Mouse (Mus musculus): Measurements from ENCODE around the gene Dhdh.
"Not testable (repeated sequence)": the region's sequence is repeated elsewhere in the genome, so short reads cannot be mapped to it uniquely, and the experiment has no call there.

Dhdh gene

DNA sequence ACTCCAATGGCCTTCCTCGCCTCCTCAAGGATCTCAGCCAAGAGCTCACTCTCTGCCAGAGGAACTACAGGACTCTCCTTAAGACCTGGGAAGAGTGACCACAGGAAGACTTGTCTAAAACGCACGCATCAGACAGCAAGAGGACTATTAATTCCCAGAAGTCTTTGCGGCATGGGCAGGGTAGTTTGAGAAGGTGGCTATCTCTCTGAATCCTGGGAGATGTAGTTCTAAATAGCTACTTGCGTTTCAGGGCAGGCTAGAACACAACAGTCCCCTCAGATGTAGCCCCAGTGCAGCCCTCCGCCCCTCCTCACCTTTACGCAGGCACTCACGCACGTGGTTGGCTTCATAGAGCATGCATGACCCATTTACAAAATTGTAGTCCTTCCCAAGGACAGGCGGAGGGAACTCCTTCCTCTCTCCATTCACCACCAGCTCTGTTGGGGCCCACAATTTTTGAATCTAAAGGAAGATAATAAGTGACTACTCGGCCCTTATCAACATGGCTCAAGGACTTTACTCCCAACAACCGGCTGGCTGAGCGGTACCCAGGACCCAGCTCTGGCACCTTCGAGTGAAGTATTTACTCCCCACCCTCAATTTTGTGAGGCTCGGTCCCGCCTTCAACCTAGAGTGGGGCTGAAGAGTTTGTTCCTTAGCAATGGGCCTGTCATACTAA is 13.2 kb downstream of the Dhdh start:
- no peak for DNase-seq (ENCODE audit: low spot score in 2 of 2)

GRCm38 (mm10) chr7:45470869-45471268 is 17.7 kb downstream of the Dhdh start:
- peak; percentile 27 to 77 for DNase-seq (ENCODE audit: low spot score in 2 of 2)

DNA sequence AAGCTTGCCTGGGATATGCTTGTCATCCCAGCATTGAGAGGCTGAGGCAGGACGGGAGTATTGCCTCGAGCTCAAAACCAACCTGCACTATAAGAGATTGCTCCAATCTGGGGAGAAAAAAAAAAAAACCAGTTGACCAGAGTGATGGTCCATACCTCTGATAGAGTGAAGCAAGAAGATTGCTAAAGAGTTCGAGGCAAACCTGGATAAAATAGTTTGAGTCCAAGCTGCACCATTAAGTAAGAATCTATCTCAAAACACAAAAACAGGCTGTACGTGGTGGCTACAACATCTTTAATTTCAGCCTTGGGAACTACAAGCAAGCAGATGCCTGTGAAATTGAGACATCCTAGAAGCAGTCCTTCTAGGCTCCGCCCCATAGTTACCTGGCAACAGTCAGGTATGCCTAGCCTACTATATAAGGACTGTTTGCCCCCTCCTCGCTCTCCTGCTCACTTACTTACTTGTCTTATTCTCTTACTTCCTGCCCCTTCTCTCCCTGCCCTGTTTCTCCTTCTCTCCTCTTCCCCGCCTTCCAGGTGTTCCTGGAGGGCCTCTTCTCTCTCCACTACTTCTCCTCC is 21.4 kb downstream of the Dhdh start:
- DNase-seq (ENCODE audit: low spot score in 2 of 2), result peak in 1 of 2 experiments; percentile 13

GRCm38 (mm10) chr7:45466283-45467089 is 22.1 kb downstream of the Dhdh start, which contains the start of gene Bax:
TSS of gene Bax (minus strand) at chr7:45466898.
- DNase-seq (ENCODE audit: low spot score in 2 of 2), result peak; percentile 94 to 96

DNA sequence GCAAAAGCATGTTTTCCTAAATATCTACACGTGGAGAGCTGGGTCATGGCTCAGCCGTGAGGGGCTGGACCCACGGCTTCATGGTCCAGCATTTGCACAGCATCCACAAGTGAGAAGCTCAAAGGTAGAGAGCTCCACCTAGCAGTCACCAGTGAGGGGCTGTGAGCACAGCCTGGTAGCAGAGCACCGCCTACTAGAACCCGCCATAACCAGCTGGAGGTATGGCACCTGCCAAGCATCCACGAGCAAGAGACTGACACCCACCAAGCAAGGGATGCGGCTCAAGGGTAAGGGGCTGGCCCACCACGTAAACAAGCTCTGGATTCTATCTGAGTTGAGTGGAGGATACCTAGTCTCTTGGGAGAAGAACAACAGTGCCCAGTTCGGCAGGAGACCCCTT is 23.1 kb downstream of the Dhdh start:
- DNase-seq (ENCODE audit: low spot score in 2 of 2), result no peak

GRCm38 (mm10) chr7:45465112-45465511 is 23.5 kb downstream of the Dhdh start:
- no peak for DNase-seq (ENCODE audit: low spot score in 2 of 2)

GRCm38 (mm10) chr7:45463987-45464778 is 24.4 kb downstream of the Dhdh start:
- no peak for DNase-seq (ENCODE audit: low spot score in 2 of 2)

GRCm38 (mm10) chr7:45462868-45463267 is 25.7 kb downstream of the Dhdh start:
- DNase-seq (ENCODE audit: low spot score in 2 of 2), result not testable (repeated sequence)

DNA sequence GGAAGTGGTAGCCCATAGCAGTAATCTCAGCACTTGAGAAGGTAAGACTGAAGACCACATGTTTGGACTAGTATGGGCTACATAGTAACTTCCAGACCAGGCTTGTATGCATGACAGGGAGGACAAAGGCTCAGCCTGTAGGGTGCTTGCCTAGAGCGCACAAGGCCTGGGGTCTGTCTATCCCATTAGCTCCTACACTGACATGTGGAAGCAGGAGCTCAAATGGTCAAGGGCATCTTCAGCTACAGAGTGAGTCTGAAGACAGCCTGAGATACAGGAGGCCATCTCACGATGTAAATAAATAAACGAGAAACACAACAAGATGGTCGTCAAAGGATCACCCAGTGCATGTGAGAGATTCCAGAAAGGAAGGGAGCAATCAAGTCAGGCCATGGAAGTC is 26.3 kb downstream of the Dhdh start:
- no peak for DNase-seq (ENCODE audit: low spot score in 2 of 2)

DNA sequence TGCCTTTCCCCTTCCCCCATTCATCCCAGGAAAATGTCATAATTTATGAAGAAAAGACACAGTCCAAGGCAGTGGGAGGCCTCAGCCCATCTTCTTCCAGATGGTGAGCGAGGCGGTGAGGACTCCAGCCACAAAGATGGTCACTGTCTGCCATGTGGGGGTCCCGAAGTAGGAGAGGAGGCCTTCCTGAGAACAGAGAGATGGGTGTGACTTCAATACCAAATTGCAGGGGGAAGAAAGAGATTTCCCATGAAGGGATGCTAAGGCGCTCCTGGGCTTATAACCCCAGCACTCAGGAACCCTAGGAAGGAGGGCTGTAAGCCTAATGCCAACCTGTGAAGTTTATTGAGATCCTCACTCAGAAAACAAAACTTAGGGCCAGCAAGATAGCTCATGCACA is 26.8 kb downstream of the Dhdh start:
- DNase-seq (ENCODE audit: low spot score in 2 of 2), result no peak

DNA sequence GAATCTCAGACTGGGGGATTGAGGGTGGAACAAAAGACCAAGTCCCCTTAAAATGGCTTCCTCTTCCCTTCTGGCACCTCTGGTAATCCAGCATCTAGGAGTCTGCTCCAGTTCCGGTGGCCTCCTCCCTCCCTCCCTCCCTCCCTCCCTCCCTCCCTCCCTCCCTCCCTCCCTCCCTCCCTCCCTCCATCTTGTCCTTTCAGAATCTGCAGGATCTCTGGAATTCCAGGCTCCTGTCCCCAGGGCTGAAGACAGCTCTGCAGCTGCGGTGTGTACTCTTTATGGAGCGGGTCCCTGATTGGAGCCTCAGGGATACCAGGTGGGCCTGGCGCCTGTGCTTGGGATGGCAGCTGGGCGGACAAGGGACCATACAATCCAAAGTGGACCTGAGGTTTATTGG is 27.3 kb downstream of the Dhdh start:
- DNase-seq (ENCODE audit: low spot score in 2 of 2), result no peak

GRCm38 (mm10) chr7:45460860-45461314 is 27.7 kb downstream of the Dhdh start:
- DNase-seq (ENCODE audit: low spot score in 2 of 2), result peak; percentile 62 to 72

DNA sequence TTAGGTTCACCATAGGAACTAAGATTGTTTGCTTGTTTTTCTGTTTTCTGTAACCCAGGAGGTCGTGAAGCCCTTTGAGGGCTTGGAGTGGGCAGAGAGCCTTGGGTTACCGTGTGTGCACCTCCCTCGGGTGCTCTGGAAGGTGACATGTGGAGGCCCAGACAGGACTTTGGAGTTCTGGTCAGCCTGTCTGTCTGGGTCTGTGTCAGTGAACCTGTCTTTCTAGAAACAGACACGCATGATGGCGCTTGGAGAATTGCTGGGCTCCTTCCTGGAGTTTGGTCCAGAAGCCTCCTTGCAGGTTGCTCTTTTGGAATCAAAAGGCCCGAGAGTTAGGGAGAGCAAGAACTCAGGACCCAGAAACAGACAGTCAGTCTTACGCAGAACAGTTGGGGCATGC is 28.2 kb downstream of the Dhdh start:
- DNase-seq (ENCODE audit: low spot score in 2 of 2), result no peak

- DNase-seq (ENCODE audit: low spot score in 2 of 2), result peak; percentile 97
Measured at GRCm38 (mm10) chr7:45459564-45460140, 29.0 kb downstream of the Dhdh start, which contains the start of gene Ftl1. TSS of gene Ftl1 (minus strand) at chr7:45459884.

DNA sequence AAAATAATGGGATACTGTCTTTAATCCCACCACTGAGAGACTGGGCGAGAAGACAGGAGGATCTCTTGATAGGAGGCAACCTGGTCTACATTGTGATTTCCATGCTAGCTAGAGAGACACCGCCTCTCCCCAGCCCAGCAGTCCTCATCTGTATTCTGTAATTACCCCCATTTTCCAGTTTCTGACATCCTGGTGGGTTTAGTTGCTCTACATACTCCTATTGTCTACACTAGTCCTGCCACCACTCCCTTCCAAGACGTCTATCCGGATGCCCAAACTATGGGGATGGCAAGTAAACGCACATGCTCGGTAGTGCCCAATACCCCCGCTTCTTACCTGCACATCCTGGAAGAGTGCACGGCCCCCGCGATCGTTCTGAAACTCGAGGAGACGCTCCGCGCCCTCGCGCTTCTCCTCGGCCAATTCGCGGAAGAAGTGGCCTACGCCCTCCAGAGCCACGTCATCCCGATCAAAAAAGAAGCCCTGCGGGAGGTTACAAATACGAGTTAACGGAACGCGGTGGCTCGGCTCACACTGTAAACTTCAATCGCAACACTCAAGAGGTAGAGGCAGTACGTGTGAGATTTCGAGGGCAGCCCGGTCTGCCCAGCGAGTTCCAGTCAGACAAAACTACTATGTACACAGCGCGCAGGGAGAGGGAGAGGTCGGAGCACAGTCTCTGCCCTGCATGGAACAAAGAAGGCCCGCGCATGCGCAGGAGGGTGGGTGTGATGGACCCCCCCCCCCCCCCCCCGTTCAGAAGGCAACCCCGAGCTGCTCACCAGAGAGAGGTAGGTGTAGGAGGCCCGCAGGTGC is 29.6 kb downstream of the Dhdh start:
- DNase-seq (ENCODE audit: low spot score in 2 of 2), result peak; percentile 73 to 83

DNA sequence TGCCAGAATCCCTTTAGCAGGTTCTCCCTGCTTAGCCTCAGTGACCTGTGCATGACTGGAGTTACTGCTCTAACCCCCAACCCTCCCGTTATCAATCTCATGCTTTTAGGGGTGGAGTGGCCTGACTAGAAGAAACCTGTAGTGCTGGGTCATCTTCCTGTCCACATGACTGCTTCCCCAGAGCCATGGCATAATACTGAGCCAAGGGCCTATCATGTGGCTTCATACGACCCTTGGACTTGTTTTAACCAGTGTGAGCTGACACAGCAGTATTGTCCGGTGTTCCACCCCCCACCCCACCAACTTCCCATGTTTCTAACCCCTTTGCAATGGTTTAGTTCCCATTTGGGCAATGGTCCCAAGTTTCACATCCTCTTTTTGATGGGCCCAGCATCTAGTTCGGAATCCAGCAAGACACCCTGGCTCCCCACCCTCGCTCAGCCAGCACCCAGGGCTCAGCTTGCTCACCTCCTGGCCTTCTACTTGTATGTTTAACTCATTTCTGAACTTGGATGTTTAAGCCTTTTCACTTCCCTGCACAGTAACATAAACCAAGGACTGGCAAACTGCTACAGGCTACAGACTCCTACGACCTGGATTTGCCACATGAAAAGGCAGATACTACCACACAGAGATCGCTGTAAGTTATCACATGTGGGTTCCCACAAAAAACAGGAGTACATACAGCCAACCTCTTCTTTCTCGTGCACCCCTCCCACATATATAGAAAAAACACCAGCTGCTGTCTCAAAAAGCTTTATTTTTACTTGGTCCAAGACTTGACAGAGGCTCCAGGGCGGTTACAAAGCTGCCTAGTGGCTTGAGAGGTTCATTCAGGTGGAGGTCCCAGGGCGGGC is 31.2 kb downstream of the Dhdh start:
- no peak for DNase-seq (ENCODE audit: low spot score in 2 of 2)

GRCm38 (mm10) chr7:45456721-45457203 is 31.8 kb downstream of the Dhdh start:
- DNase-seq (ENCODE audit: low spot score in 2 of 2), result peak in 1 of 2 experiments; percentile 22

DNA sequence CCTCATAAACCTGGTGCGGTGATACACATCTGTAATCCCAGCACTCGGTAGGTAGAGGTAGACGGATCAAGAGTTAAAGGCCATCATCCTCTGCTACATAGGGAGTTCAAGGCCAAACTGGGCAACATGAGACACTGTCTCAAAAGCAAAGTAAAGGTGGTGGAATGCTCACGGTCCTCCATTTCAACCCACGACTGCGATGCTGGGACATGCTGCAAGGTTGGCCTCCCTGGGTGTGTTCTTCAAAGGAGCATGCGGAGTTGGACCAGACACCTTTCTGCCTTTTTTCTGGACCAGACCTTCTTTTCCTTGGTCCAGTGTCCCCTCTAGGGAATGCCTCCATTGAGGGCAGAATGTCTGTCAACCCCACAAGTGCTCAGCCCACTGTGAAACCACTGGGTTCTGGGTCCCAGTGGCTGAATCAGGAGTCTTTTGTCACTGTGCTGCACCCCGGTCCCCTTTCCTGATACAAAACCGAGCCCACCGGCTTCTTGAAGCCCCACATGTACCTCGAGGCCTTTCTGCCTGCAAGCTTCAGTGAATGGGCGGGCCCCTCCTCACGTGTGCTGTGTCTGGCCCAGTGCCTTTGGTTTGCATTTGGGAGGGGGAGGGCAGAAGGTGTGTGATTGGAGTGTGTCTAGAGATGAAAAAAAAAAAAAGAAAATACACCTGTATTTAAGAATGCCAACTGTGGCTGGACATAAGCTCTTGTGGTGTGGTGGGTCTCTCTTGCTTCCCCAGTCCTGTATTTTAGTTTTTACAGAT is 32.5 kb downstream of the Dhdh start:
- DNase-seq (ENCODE audit: low spot score in 2 of 2), result peak in 1 of 2 experiments; percentile 18

DNA sequence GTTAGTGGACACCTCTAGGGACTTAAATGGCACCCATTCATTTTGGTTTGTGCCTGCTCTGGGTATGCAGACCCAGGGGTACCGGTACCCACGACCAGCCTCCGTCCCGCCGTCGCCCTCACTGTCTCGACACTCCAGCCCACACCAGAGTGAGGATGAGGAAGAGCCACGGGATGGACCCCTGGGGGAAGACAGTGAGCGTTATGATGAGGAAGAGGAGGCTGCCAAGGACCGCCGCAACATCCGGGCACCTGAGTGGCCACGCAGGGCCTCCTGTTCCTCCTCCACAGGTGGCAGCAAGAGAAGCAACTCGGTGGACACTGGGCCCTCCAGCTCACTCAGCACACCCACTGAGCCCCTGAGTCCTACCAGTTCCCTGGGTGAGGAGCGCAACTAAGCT is 33.6 kb downstream of the Dhdh start:
- peak in 1 of 2 experiments; percentile 17 for DNase-seq (ENCODE audit: low spot score in 2 of 2)
